Mouse (Mus musculus): ENCODE results near the gene Lrpap1. TPM values are rescaled to one million over a fixed set of nuclear protein-coding genes. Genes with fewer than 3 reads are reported as not detected.

The Lrpap1 gene
- polyA plus RNA-seq, 1 experiment from 2014 or later = 145 TPM

- H3K4me2 ChIP-seq = no peak overlapping the region
- H3K27me3 ChIP-seq = peaks cover 29% of the 10 kb centered on the region
- H3K36me3 ChIP-seq = no peaks in the 10 kb centered on the region
- H3K4me1 ChIP-seq = peaks cover 18% of the 10 kb centered on the region
- H3K9ac ChIP-seq = no peak overlapping the region
- no peak overlapping the region for H3K27ac ChIP-seq
- no peak overlapping the region for H3K4me3 ChIP-seq
- 82% methylated on average over 3 of the region's 3 CpGs for WGBS
- H3K9me3 ChIP-seq = no peaks in the 10 kb centered on the region
- no peak for ATAC-seq (ENCODE audit: borderline replicate concordance, extremely low read depth, low FRiP score, low TSS enrichment)
These were observed 50.9 kb downstream of the Lrpap1 start for GRCm38 (mm10) chr5:35054628-35055027.

- H3K9ac ChIP-seq = no peak overlapping the region
- H3K27me3 ChIP-seq = no peaks in the 10 kb centered on the region; the same call in 1 of the 2 replicates
- peaks cover 8% of the 10 kb centered on the region for H3K4me1 ChIP-seq
- 66% methylated on average over 5 of the region's 5 CpGs for WGBS
- no peak for ATAC-seq (ENCODE audit: borderline replicate concordance, extremely low read depth, low FRiP score, low TSS enrichment)
- H3K9me3 ChIP-seq = no peaks in the 10 kb centered on the region
- no peak overlapping the region for H3K27ac ChIP-seq
- H3K4me3 ChIP-seq = no peak overlapping the region
- H3K36me3 ChIP-seq = no peaks in the 10 kb centered on the region
- no peak overlapping the region for H3K4me2 ChIP-seq
These were observed 55.0 kb downstream of the Lrpap1 start for GRCm38 (mm10) chr5:35050541-35050940.

- Histone ChIP-seq H3K36me3 (no peaks in the 10 kb centered on the region), H3K9me3 (no peaks in the 10 kb centered on the region), H3K9ac (no peak overlapping the region), H3K27ac (no peak overlapping the region), H3K4me1 (no peaks in the 10 kb centered on the region), H3K4me3 (no peak overlapping the region), H3K4me2 (no peak overlapping the region), H3K27me3 (no peaks in the 10 kb centered on the region)
- peak; percentile 37; the same call in 1 of the 2 replicates for ATAC-seq (ENCODE audit: borderline replicate concordance, extremely low read depth, low FRiP score, low TSS enrichment)
- WGBS = 22% methylated on average over 1 of the region's 1 CpGs
These were observed 62.5 kb downstream of the Lrpap1 start for GRCm38 (mm10) chr5:35043110-35043451.

- Histone ChIP-seq H3K36me3 (no peaks in the 10 kb centered on the region), H3K27ac (no peak overlapping the region), H3K9ac (no peak overlapping the region), H3K4me2 (no peak overlapping the region), H3K4me3 (no peak overlapping the region), H3K4me1 (no peaks in the 10 kb centered on the region), H3K27me3 (no peaks in the 10 kb centered on the region), H3K9me3 (no peaks in the 10 kb centered on the region)
- ATAC-seq (ENCODE audit: borderline replicate concordance, extremely low read depth, low FRiP score, low TSS enrichment) = peak; percentile 25; the same call in 1 of the 2 replicates
- 57% methylated on average over 10 of the region's 10 CpGs for WGBS
These were observed 63.0 kb downstream of the Lrpap1 start for GRCm38 (mm10) chr5:35042431-35043109.

Other genes starting within 250 kb of the Lrpap1 start
- 0.76 and 0.79 TPM in 2 replicates for gene Msantd1, start 197.8 kb downstream of the Lrpap1 start, polyA plus RNA-seq (2015; fragmentation: Nextera tagmentation; extraction: Ambion mirVana)
- 32.3 and 35.3 TPM in 2 replicates for gene Rgs12, start 156.3 kb downstream of the Lrpap1 start, polyA plus RNA-seq (2015; fragmentation: Nextera tagmentation; extraction: Ambion mirVana)
- gene Hgfac, start 64.3 kb downstream of the Lrpap1 start, polyA plus RNA-seq (2015; fragmentation: Nextera tagmentation; extraction: Ambion mirVana) = 0.56 and 1.8 TPM in 2 replicates
- gene Dok7, start 49.0 kb downstream of the Lrpap1 start, polyA plus RNA-seq (2015; fragmentation: Nextera tagmentation; extraction: Ambion mirVana) = 1.6 and 2.6 TPM in 2 replicates
- not detected in 2 replicates for gene Adra2c, start 172.6 kb upstream of the Lrpap1 start, polyA plus RNA-seq (2015; fragmentation: Nextera tagmentation; extraction: Ambion mirVana)

All from lung, embryonic 15.5 days (tissue).